Mouse (Mus musculus): ENCODE results near the gene Asgr1. TPM values are rescaled to one million over a fixed set of nuclear protein-coding genes. Genes with fewer than 3 reads are reported as not detected.
"Not testable (repeated sequence)": the region's sequence is repeated elsewhere in the genome, so short reads cannot be mapped to it uniquely, and the experiment has no call there.

The Asgr1 gene
- total and polyA plus RNA-seq, 3 experiments, result 0.31 TPM; not detected in 2

- TF ChIP-seq EP300 (IDR thresholded peaks at IDR 0.05; ENCODE audit: low read depth in 1 of 2, low read length in 2 of 2), result no peak
- no peak for TF ChIP-seq TAL1 (IDR thresholded peaks at IDR 0.05; ENCODE audit: low read length)
- no peak for TF ChIP-seq UBTF (IDR thresholded peaks at IDR 0.05; ENCODE audit: borderline replicate concordance, insufficient read depth, low read depth, low read length)
Observed at GRCm38 (mm10) chr11:70014880-70015558, 38.9 kb upstream of the Asgr1 start, which contains the start of gene Acadvl (continued).

- Histone ChIP-seq H3K9ac (ENCODE audit: control insufficient read depth, low read depth, low read length, poor library complexity, severe bottlenecking) (peak overlapping the region; percentile 38), H3K27me3 (ENCODE audit: control insufficient read depth in 1 of 2, insufficient read depth in 2 of 2, low read length in 2 of 2) (no peaks in the 10 kb centered on the region), H3K79me2 (ENCODE audit: control insufficient read depth, insufficient read depth, low read length, poor library complexity) (peaks cover 26% of the 10 kb centered on the region), H3K36me3 (ENCODE audit: control insufficient read depth in 1 of 2, insufficient read depth in 2 of 2, low read length in 2 of 2) (peaks cover 0 to 38% of the 10 kb centered on the region in 2 experiments; a peak in 2 of 4 replicates), H3K4me1 (ENCODE audit: control insufficient read depth in 1 of 2, insufficient read depth in 2 of 2, low read length in 2 of 2) (peaks cover 6 to 35% of the 10 kb centered on the region in 2 experiments), H3K4me3 (ENCODE audit: control insufficient read depth in 1 of 2, insufficient read depth in 1 of 2, low read depth in 2 of 2, low read length in 2 of 2) (peak overlapping the region; percentile 82 to 86; a peak in 3 of 4 replicates), H3K9me3 (replicated peaks; ENCODE audit: insufficient read depth, low read length) (no peaks in the 10 kb centered on the region), H3K27ac (ENCODE audit: control insufficient read depth, low read depth, low read length) (no peak overlapping the region)
- peak; percentile 54 for DNase-seq (ENCODE audit: low read depth, low spot score)
- TF ChIP-seq MAX (IDR thresholded peaks at IDR 0.05; ENCODE audit: low read length) (peak; percentile 40; the same call in 1 of the 2 replicates), MEF2A (IDR thresholded peaks at IDR 0.05; ENCODE audit: extremely low read depth, insufficient replicate concordance, low read depth, low read length, poor library complexity, severe bottlenecking) (no peak), ZKSCAN1 (IDR thresholded peaks at IDR 0.05; ENCODE audit: low read depth, low read length) (peak; percentile 97), NRF1 (IDR thresholded peaks at IDR 0.05; ENCODE audit: insufficient read depth, low read depth, low read length, poor library complexity, severe bottlenecking) (no peak), MXI1 (IDR thresholded peaks at IDR 0.05; ENCODE audit: low read depth, low read length) (no peak)
Observed at GRCm38 (mm10) chr11:70015677-70016076, 38.2 kb upstream of the Asgr1 start.

GRCm38 (mm10) chr11:70016177-70016576, 37.7 kb upstream of the Asgr1 start:
- Histone ChIP-seq H3K36me3 (ENCODE audit: control insufficient read depth in 1 of 2, insufficient read depth in 2 of 2, low read length in 2 of 2) (peaks cover 0 to 40% of the 10 kb centered on the region in 2 experiments; a peak in 2 of 4 replicates), H3K4me1 (ENCODE audit: control insufficient read depth in 1 of 2, insufficient read depth in 2 of 2, low read length in 2 of 2) (peaks cover 6 to 35% of the 10 kb centered on the region in 2 experiments), H3K9ac (ENCODE audit: control insufficient read depth, low read depth, low read length, poor library complexity, severe bottlenecking) (peak overlapping the region; percentile 7; the same call in 1 of the 2 replicates), H3K79me2 (ENCODE audit: control insufficient read depth, insufficient read depth, low read length, poor library complexity) (peaks cover 26% of the 10 kb centered on the region)
- not testable (repeated sequence) for DNase-seq (ENCODE audit: low read depth, low spot score); H3K9me3 ChIP-seq (replicated peaks; ENCODE audit: insufficient read depth, low read length); H3K27ac ChIP-seq (ENCODE audit: control insufficient read depth, low read depth, low read length); H3K27me3 ChIP-seq (ENCODE audit: control insufficient read depth in 1 of 2, insufficient read depth in 2 of 2, low read length in 2 of 2); H3K4me3 ChIP-seq (ENCODE audit: control insufficient read depth in 1 of 2, insufficient read depth in 1 of 2, low read depth in 2 of 2, low read length in 2 of 2)

GRCm38 (mm10) chr11:70016669-70017068, 37.2 kb upstream of the Asgr1 start, which contains the start of gene Dlg4:
Dlg4 (plus strand) TSS chr11:70016942.
- 0 out of 2 replicates have a peak, but pooled peaks have one; percentile 15 for TF ChIP-seq ETS1 (IDR thresholded peaks at IDR 0.05; ENCODE audit: low read depth, low read length)
- TF ChIP-seq ZC3H11A (IDR thresholded peaks at IDR 0.05; ENCODE audit: low read depth, low read length), result no peak
- TF ChIP-seq NRF1 (IDR thresholded peaks at IDR 0.05; ENCODE audit: insufficient read depth, low read depth, low read length, poor library complexity, severe bottlenecking), result 0 out of 2 replicates have a peak, but pooled peaks have one; percentile 14
- no peak for TF ChIP-seq MEF2A (IDR thresholded peaks at IDR 0.05; ENCODE audit: extremely low read depth, insufficient replicate concordance, low read depth, low read length, poor library complexity, severe bottlenecking)
- Histone ChIP-seq H3K4me3 (ENCODE audit: control insufficient read depth in 1 of 2, insufficient read depth in 1 of 2, low read depth in 2 of 2, low read length in 2 of 2) (peak within 1 kb of the TSS; percentile 64 to 86), H3K36me3 (ENCODE audit: control insufficient read depth in 1 of 2, insufficient read depth in 2 of 2, low read length in 2 of 2) (peaks cover 0 to 40% of the 10 kb centered on the region in 2 experiments; a peak in 2 of 4 replicates), H3K9ac (ENCODE audit: control insufficient read depth, low read depth, low read length, poor library complexity, severe bottlenecking) (peak within 1 kb of the TSS; percentile 69), H3K27me3 (ENCODE audit: control insufficient read depth in 1 of 2, insufficient read depth in 2 of 2, low read length in 2 of 2) (no peaks in the 10 kb centered on the region), H3K9me3 (replicated peaks; ENCODE audit: insufficient read depth, low read length) (no peaks in the 10 kb centered on the region), H3K27ac (ENCODE audit: control insufficient read depth, low read depth, low read length) (peak within 1 kb of the TSS; percentile 48), H3K4me1 (ENCODE audit: control insufficient read depth in 1 of 2, insufficient read depth in 2 of 2, low read length in 2 of 2) (peaks cover 6 to 35% of the 10 kb centered on the region in 2 experiments), H3K79me2 (ENCODE audit: control insufficient read depth, insufficient read depth, low read length, poor library complexity) (peaks cover 26% of the 10 kb centered on the region)
- peak; percentile 54 for DNase-seq (ENCODE audit: low read depth, low spot score)
